Mouse (Mus musculus) brain, embryonic 14.5 days (tissue): ENCODE results near the gene Pik3ap1.

ENCODE experiments used
- CTCF ChIP-seq: fragments of 200-500 bp; IDR thresholded peaks from 2 replicates; pipeline ENCODE4 v1.5.1; 2012; ENCODE audit warnings: inconsistent platforms, mild to moderate bottlenecking, moderate library complexity, borderline replicate concordance; ENCODE audit not compliant: insufficient read depth, insufficient read length; ENCODE audit errors: extremely low read depth
- POLR2A ChIP-seq: fragments of 200-500 bp; IDR thresholded peaks from 2 replicates; pipeline ENCODE4 v1.6.1; 2012; ENCODE audit warnings: mild to moderate bottlenecking, inconsistent platforms, borderline replicate concordance; ENCODE audit not compliant: poor library complexity, insufficient read depth, insufficient read length, severe bottlenecking; ENCODE audit errors: extremely low read depth

- TF ChIP-seq CTCF (peak; percentile 52; the same call in 1 of the 2 replicates), POLR2A (no peak)
These were observed 126.2 kb downstream of the Pik3ap1 start for GRCm38 (mm10) chr19:41258707-41259106.
